Mouse (Mus musculus): Measurements from ENCODE around the gene Gcnt3. TPM values are rescaled to one million over a fixed set of nuclear protein-coding genes. Genes with fewer than 3 reads are reported as not detected.

The Gcnt3 gene
- polyA plus RNA-seq (2014; fragmentation: Illumina TruSeq; extraction: RNeasy Lipid Tissue Mini Kit (QIAGEN cat#74804); ENCODE audit: low read depth, low replicate concordance), result not detected

DNA sequence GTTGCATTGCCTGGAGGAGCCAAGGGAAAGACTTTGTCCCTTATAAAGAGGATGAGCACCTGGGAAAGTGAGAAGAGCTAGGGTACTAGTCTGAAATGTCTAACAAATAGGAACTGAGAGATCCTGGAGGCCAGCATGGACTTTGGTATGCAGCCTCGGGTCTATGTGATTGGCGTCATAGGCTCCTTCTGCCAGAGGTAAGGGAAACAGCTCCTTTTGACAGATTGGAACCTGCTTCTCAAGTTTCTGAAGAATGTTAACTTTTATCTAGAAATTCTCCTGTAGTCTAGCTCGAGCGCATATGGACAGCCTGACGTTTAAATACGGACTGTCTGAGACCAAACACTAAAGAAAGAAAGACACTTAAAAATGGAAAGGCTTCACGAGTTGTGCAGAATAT is at the start of gene Gcnt3:
Gene Gcnt3, minus strand, starts transcription at position 101 of the 400 bp plus-strand sequence.

DNA sequence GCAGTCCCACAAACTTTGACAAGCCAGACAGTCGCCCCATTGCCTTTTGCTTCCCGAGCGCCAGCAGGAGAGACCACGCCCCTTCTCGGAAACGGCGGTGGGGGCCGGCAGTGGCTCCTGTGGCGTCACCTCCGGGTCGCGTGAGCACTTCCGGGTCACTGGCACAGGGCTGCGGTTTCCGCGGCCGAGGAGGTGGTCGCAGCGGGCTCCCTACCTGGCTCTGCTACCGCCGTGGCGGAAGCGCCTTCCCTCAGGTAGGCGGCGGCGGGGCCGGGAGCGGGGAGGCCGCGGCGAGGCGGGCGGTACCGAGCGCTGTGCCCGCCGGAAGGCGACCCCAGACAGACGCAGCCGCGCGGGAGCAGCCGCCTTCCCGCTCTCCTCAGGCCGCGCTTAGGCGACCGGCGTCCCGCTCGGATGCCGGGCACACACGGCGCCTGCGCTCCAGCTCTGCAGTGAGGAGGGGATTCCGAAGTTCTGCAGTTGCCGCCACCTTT is 25.4 kb downstream of the Gcnt3 start, which contains the start of gene Gtf2a2:
Gene Gtf2a2, plus strand, starts transcription at position 143 of the 494 bp plus-strand sequence.

DNA sequence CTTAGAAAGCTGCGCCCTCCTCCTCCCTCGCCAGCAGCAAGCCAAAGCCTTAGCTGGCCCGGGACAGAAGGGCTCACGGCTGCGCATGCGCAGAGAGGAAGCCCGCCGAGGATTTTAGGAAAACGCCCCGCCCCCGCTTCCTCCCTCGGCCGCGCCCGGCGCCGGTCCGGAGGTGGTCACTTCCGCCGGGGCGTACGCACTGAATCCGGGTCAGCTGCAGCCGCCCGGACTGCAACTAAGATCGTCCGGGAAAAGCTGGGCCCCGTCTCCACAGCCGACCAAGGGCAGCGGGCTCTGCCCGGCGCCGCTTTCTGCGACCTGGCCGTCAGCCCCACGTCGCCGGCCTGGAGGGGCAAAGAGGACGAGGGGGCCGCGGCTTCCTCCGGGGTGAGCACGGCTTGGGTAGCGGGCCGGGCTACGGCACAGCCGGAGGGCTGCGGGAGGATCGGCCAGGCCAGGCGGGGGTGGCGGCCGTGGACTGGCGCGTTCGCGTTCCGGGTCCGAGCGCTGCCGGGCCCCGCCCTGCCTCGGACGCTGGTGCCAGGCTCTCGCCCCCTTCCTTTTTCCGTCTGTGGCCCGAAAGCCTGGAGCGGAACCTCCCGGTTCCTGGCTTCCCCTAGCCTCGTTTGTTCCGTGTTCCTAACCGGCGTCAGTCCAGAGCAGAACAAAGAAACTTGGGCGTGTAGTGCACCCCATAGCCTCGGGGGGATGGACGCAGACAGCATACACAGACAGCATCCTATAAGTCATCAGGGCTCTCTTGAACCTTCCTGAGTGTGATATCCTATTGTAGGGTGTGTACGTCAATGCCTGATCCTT is 48.4 kb downstream of the Gcnt3 start, which contains the start of gene Bnip2:
Gene Bnip2, plus strand, starts transcription at position 164 of the 819 bp plus-strand sequence.

Other genes with a start within 250 kb of the Gcnt3 start
- 210 TPM for gene Bnip2, start 48.6 kb downstream of the Gcnt3 start, polyA plus RNA-seq (2014; fragmentation: Illumina TruSeq; extraction: RNeasy Lipid Tissue Mini Kit (QIAGEN cat#74804); ENCODE audit: low read depth, low replicate concordance)
- 359 TPM for gene Gtf2a2, start 25.5 kb downstream of the Gcnt3 start, polyA plus RNA-seq (2014; fragmentation: Illumina TruSeq; extraction: RNeasy Lipid Tissue Mini Kit (QIAGEN cat#74804); ENCODE audit: low read depth, low replicate concordance)
- gene Fam81a, start 104.5 kb upstream of the Gcnt3 start, polyA plus RNA-seq (2014; fragmentation: Illumina TruSeq; extraction: RNeasy Lipid Tissue Mini Kit (QIAGEN cat#74804); ENCODE audit: low read depth, low replicate concordance), result 4.1 TPM
- 13.1 TPM for gene Myo1e, start 169.3 kb upstream of the Gcnt3 start, polyA plus RNA-seq (2014; fragmentation: Illumina TruSeq; extraction: RNeasy Lipid Tissue Mini Kit (QIAGEN cat#74804); ENCODE audit: low read depth, low replicate concordance)

All from adrenal gland, adult 10 weeks (tissue).